Mouse (Mus musculus): Measurements from ENCODE around the gene Frmd4a.
A peak's percentile ranks its signal among the peaks of the same experiment; 100 is the strongest.
"Not testable (repeated sequence)": the region's sequence is repeated elsewhere in the genome, so short reads cannot be mapped to it uniquely, and the experiment has no call there.

Gene Frmd4a

DNA sequence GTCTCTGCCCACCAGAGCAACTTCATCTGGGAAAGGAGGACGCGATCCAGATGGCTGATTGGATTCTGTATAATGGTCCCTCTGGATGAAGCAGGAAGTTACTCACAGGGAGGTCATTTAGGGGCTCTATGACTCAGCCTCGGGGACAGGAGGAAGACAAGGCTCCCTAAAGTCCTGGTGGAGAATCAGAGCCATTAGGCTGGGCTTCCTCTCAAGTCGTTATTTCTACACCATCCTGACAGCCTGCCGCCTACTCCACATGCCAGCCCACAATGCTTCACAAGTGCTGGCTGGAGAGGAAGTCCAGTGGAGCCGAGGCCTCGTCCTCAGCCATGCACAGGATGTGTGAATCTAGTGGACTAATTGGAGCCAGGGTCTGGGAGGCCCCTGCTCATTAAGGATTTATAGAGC lies 537.7 kb downstream of the Frmd4a start:
- DNase-seq (ENCODE audit: low read depth, low spot score): peak; percentile 51

GRCm38 (mm10) chr2:4556188-4556587 lies 538.7 kb downstream of the Frmd4a start:
- no peak for DNase-seq (ENCODE audit: low read depth, low spot score)

- no peak for DNase-seq (ENCODE audit: low read depth, low spot score)
Observed at GRCm38 (mm10) chr2:4557028-4557427, 539.5 kb downstream of the Frmd4a start.

GRCm38 (mm10) chr2:4557466-4557865 lies 539.9 kb downstream of the Frmd4a start:
- DNase-seq (ENCODE audit: low read depth, low spot score): no peak

DNA sequence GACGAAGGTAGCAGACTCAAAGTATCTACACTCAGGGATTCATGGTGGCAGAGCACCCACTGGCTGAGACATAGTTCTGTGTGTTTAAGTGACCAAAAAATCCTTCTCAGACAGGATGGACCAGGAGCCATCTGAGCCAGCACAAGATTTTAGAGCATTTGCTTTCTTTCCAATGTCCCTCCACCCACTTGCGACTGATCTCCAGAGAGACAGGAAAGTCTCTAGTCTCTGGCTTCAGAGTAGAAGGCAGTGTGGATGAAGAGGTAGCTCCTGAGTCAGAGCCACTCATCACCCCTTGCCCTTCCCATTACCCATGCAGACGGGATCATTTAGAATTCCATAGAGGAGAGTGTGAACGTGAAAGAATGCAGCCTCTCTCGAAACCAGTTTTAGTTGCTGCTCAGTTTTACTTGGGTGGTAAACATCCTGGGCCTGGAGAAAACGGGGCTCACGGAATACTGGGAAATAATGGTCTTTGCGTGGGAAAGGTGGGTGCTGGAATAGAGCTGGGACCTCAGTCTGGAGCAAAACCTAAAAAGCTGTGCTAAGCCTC lies 541.2 kb downstream of the Frmd4a start:
- DNase-seq (ENCODE audit: low read depth, low spot score): no peak

DNA sequence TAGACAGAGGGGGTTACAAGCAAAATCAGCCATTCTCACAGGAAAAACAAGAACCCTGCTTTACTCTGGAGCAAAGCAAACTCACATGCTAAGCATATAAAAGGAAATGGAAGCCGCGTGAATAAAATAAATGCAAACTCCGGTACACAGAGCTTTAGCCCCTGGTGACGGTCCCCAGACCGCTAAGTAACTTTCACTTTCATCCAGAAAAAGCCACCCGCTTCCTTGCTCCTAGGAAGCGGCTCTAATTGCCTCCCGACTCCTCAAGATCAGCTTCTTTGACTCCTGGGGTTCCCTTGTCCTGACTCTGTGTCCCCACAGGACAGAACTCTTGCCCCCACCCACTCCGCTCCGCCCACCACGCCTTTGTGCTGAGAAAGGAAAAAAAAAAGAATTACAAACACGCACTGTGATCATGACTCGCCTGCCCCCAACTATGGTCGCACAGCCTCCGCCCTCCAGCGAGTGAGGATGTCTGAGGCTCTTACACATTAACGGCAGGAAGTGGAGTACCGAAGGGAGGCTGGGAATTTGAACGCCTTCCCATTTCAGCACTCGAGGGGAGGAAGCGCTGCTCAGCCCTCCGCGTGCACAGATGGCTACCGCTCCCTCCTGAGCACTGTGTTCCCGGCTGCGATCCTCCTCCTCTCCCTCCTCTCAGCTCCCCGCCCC lies 541.8 kb downstream of the Frmd4a start:
- DNase-seq (ENCODE audit: low read depth, low spot score): peak; percentile 98

DNA sequence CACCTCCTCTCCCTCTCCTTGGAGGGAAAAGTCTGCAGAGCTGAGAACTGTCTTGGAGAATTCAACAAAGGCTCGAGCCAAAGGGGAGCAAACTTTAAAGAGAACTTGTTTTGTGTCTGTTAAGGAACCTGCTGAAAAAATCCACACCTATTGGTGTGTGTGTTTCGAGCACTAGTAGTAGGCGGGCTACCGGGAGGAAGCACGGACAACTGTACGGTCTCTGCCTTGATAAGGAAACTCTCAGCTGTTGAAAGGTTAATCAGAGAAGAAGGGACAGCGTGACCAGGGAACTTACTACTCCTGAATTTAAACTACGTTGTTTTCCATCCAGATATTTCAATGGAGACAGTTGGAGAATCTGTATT lies 542.3 kb downstream of the Frmd4a start:
- DNase-seq (ENCODE audit: low read depth, low spot score): no peak

DNA sequence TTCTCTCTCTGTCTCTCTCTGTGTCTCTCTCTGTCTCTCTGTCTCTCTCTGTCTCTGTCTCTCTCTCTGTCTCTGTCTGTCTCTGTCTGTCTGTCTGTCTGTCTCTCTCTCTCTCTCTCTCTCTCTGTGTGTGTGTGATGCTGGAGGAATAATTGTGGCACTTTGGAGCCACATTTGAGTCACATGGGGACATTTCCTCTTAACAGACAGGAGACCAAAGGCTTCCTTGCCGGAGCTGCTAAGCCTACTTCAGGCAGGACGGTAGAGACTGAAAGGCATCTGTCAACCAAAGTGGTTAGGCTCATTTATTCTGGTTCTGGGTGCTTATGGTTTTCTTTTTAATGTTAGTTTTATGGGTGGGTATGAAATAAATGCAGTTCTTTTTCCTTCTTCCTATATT lies 543.0 kb downstream of the Frmd4a start:
- not testable (repeated sequence) for DNase-seq (ENCODE audit: low read depth, low spot score)

DNA sequence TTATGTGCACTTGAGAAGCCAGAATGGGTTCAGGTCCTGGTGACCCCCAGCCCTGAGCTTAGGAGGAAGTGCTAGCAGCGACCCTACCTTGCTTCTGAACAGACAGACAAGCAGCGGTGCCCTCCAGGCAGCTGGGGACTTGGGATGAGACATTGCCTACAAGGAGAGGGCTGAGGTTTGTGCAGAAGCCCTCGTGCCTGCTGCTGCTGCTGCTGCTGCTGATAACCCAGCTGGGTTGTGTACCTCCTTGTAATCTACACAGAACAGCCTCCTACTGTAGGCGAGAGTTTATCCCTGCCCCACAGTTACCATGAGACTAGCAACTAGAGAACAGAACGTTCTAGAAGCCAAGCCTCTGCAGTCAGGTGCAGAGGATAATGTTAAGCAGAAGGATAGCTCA lies 543.7 kb downstream of the Frmd4a start:
- DNase-seq (ENCODE audit: low read depth, low spot score): peak; percentile 52

- no peak for DNase-seq (ENCODE audit: low read depth, low spot score)
Observed at GRCm38 (mm10) chr2:4562373-4562772, 544.9 kb downstream of the Frmd4a start.

DNA sequence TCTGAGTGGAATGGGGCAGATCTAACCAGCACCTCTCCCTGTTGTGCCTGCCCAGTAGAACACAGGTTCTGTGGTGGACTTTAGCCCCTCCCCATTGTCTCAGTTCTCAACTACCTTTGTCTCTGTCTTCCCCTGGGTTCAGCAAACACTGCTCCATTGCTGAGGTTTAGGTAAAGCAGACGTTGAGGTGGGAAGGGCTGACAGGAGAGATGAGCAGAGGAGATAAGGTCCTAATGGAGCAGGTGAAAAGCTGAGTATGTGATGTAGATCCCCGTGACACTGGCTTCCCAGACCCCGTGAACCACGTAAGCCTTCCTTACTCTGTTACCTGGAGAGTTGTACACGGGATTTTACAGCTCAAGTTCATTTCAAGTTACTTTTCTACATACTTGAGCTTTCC lies 545.3 kb downstream of the Frmd4a start:
- DNase-seq (ENCODE audit: low read depth, low spot score): no peak

GRCm38 (mm10) chr2:4563322-4563721 lies 545.8 kb downstream of the Frmd4a start:
- DNase-seq (ENCODE audit: low read depth, low spot score): no peak

- no peak for DNase-seq (ENCODE audit: low read depth, low spot score)
Observed at GRCm38 (mm10) chr2:4566260-4566955, 548.9 kb downstream of the Frmd4a start.

GRCm38 (mm10) chr2:4566956-4567680 lies 549.6 kb downstream of the Frmd4a start:
- DNase-seq (ENCODE audit: low read depth, low spot score): no peak

DNA sequence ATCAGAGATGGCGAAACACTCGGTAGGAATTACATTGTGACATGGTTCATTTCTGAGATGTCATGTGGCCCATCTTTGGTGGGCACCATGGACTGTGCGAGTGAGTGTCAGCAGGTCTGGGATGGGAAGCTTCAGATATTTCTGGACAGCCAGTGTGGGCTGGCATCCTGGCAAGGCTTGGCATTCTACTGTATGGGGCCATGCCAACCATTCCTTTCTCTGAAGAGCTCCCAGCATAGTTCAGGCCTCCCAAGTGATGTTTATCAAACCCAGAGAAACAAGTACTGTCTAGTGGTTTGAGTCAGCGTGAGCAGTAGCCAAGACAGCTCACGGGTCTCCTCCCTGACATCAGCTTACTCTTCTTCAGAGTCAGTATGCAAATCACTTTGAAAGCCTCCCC lies 551.5 kb downstream of the Frmd4a start:
- DNase-seq (ENCODE audit: low read depth, low spot score): peak; percentile 45

- DNase-seq (ENCODE audit: low read depth, low spot score): no peak
Observed at GRCm38 (mm10) chr2:4570186-4570861, 552.8 kb downstream of the Frmd4a start.

DNA sequence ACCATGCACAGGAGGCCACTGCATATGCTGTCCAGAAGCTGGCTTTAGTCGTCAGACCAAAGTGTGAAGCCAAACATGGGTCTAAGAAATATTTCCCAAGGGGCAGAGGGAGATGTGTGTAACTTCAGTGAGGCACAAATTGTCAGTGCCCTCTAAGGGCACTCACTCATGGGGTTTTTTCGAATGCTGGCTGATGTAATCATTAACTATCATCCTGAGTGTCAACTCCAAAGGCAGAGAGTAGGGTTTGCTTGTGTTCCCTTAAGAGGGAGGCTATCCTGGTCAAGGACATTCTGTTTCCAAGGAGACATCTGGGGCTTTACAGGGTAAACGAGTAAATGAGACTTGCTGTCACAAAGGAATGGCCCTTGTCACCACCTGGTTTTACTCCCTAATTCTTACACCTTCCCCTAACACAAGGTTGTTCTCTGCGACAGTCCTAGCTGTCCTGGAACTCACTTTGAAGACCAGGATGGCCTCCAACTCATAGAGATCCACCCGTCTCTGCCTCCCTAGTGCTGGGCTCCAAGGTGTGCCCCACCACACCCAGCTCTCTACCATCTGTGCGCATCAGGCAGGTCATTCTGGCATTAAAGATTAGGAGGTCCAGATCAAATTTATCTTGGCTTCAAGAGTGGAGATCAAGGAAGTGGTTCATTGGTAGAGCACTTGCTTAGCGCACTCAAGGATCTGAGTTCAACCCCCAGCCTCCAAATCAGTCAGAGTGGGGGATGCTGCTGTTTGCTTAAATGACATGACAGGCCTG lies 555.2 kb downstream of the Frmd4a start:
- no peak for DNase-seq (ENCODE audit: low read depth, low spot score)

- DNase-seq (ENCODE audit: low read depth, low spot score): peak; percentile 35
Observed at GRCm38 (mm10) chr2:4573386-4573785, 555.9 kb downstream of the Frmd4a start.

DNA sequence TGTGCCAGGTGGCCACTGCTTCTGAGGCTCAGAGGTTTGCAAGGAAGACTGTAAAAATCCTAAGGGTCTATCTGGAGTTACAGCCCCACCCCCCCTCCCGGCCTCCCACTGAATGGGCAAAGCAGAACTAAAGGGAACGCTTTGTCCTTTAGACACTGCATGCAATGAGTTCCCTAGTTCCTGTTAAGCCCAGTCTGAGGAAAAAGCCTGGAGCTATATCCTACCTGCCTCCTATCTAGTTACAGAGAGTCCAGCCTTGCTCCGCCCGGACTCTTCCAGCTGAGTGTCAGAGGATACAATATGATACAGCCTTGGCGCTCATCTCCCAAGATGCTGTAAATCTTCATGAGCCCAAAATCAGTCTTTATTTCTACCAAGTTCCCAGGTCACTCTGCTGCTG lies 556.7 kb downstream of the Frmd4a start:
- no peak for DNase-seq (ENCODE audit: low read depth, low spot score)

GRCm38 (mm10) chr2:4575163-4575562 lies 557.6 kb downstream of the Frmd4a start:
- no peak for DNase-seq (ENCODE audit: low read depth, low spot score)

DNA sequence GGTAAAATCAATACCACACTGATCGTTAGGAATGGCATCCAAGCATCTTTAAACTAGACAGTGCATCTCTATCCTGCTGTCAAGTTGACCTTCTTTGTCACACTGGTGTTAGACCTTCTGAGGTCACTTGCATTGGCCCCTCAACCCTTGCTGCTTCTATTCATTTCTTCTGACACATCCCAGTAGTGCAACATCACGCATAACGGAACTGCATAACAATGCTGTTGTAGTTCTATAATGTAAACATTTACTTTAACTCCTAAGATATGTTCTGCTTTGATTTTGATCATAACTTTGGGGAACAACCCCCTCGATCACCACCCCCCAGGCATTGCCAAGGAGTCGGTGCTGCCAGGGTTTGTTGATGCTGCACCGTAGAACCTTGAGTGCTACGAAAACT lies 558.5 kb downstream of the Frmd4a start:
- no peak for DNase-seq (ENCODE audit: low read depth, low spot score)
